Mouse (Mus musculus): ENCODE measurements around the gene Cacnb3. TPM values are rescaled to one million over a fixed set of nuclear protein-coding genes. Genes with fewer than 3 reads are reported as not detected.

Gene Cacnb3
- polyA plus RNA-seq, 1 experiment from 2014 or later, result 3.8 TPM

- no peak for ATAC-seq
- H3K4me1 ChIP-seq, result peaks cover 50% of the 10 kb centered on the region
- 9% methylated on average over 12 of the region's 12 CpGs for whole genome bisulfite sequencing (ENCODE audit: insufficient replicate concordance)
Observed at GRCm38 (mm10) chr15:98610131-98610633, 20.5 kb upstream of the Cacnb3 start.

GRCm38 (mm10) chr15:98612229-98612628 is 18.4 kb upstream of the Cacnb3 start:
- ATAC-seq, result no peak

More at GRCm38 (mm10) chr15:98610131-98610633, 20.5 kb upstream of the Cacnb3 start:
- peak overlapping the region; percentile 80 for H3K4me3 ChIP-seq
- peaks cover under 1% of the 10 kb centered on the region; the same call in 1 of the 2 replicates for H3K36me3 ChIP-seq
- peak overlapping the region; percentile 99 for H3K27ac ChIP-seq
- H3K27me3 ChIP-seq (replicated peaks), result peaks cover 12% of the 10 kb centered on the region
- H3K9me3 ChIP-seq (replicated peaks), result no peaks in the 10 kb centered on the region
- peak overlapping the region; percentile 93 for H3K9ac ChIP-seq
- H3K4me2 ChIP-seq, result peak overlapping the region; percentile 99

GRCm38 (mm10) chr15:98614551-98614950 is 16.1 kb upstream of the Cacnb3 start:
- no peak overlapping the region for H3K27ac ChIP-seq
- 72% methylated on average over 9 of the region's 9 CpGs for WGBS (ENCODE audit: insufficient replicate concordance)
- peaks cover 16% of the 10 kb centered on the region for H3K4me1 ChIP-seq
- H3K9me3 ChIP-seq (replicated peaks), result no peaks in the 10 kb centered on the region
- H3K27me3 ChIP-seq (replicated peaks), result peaks cover 34% of the 10 kb centered on the region
- no peak overlapping the region for H3K4me3 ChIP-seq
- no peak overlapping the region for H3K9ac ChIP-seq
- no peaks in the 10 kb centered on the region for H3K36me3 ChIP-seq
- H3K4me2 ChIP-seq, result no peak overlapping the region
- no peak for ATAC-seq

More at GRCm38 (mm10) chr15:98612229-98612628, 18.4 kb upstream of the Cacnb3 start:
- Histone ChIP-seq H3K4me1 (peaks cover 34% of the 10 kb centered on the region), H3K4me2 (no peak overlapping the region), H3K9me3 (replicated peaks) (no peaks in the 10 kb centered on the region), H3K27ac (no peak overlapping the region), H3K4me3 (no peak overlapping the region), H3K9ac (no peak overlapping the region), H3K36me3 (no peaks in the 10 kb centered on the region), H3K27me3 (replicated peaks) (peaks cover 21% of the 10 kb centered on the region)
- WGBS (ENCODE audit: insufficient replicate concordance), result 84% methylated on average over 3 of the region's 3 CpGs

GRCm38 (mm10) chr15:98614971-98615370 is 15.7 kb upstream of the Cacnb3 start:
- no peak overlapping the region for H3K27ac ChIP-seq
- no peaks in the 10 kb centered on the region for H3K36me3 ChIP-seq
- WGBS (ENCODE audit: insufficient replicate concordance), result 69% methylated on average over 6 of the region's 6 CpGs
- no peak overlapping the region for H3K9ac ChIP-seq
- no peak overlapping the region for H3K4me3 ChIP-seq
- H3K4me2 ChIP-seq, result no peak overlapping the region
- H3K27me3 ChIP-seq (replicated peaks), result peaks cover 34% of the 10 kb centered on the region
- H3K9me3 ChIP-seq (replicated peaks), result no peaks in the 10 kb centered on the region
- ATAC-seq, result no peak
- H3K4me1 ChIP-seq, result peaks cover 12% of the 10 kb centered on the region

- Histone ChIP-seq H3K4me3 (no peak overlapping the region), H3K4me1 (peaks cover 6% of the 10 kb centered on the region; the same call in 1 of the 2 replicates), H3K27me3 (replicated peaks) (peaks cover 37% of the 10 kb centered on the region), H3K9me3 (replicated peaks) (no peaks in the 10 kb centered on the region), H3K36me3 (no peaks in the 10 kb centered on the region), H3K4me2 (no peak overlapping the region), H3K27ac (no peak overlapping the region), H3K9ac (no peak overlapping the region)
- no peak for ATAC-seq
- WGBS (ENCODE audit: insufficient replicate concordance), result 63% methylated on average over 6 of the region's 6 CpGs
Observed at GRCm38 (mm10) chr15:98615751-98616150, 14.9 kb upstream of the Cacnb3 start.

- H3K27me3 ChIP-seq (replicated peaks), result peaks cover 44% of the 10 kb centered on the region
- H3K4me2 ChIP-seq, result peak overlapping the region; percentile 49
- no peaks in the 10 kb centered on the region for H3K9me3 ChIP-seq (replicated peaks)
- H3K4me3 ChIP-seq, result no peak overlapping the region
- WGBS (ENCODE audit: insufficient replicate concordance), result 46% methylated on average over 20 of the region's 20 CpGs
- peak; percentile 33; the same call in 1 of the 2 replicates for ATAC-seq
- no peak overlapping the region for H3K9ac ChIP-seq
- H3K4me1 ChIP-seq, result peaks cover 6% of the 10 kb centered on the region; the same call in 1 of the 2 replicates
- no peak overlapping the region for H3K27ac ChIP-seq
- no peaks in the 10 kb centered on the region for H3K36me3 ChIP-seq
Observed at GRCm38 (mm10) chr15:98616362-98617175, 14.1 kb upstream of the Cacnb3 start.

- no peaks in the 10 kb centered on the region for H3K9me3 ChIP-seq (replicated peaks)
- ATAC-seq, result peak; percentile 38; the same call in 1 of the 2 replicates
- no peak overlapping the region for H3K27ac ChIP-seq
- no peaks in the 10 kb centered on the region for H3K36me3 ChIP-seq
- H3K4me2 ChIP-seq, result peak overlapping the region; percentile 49
- peaks cover 6% of the 10 kb centered on the region; the same call in 1 of the 2 replicates for H3K4me1 ChIP-seq
- H3K4me3 ChIP-seq, result no peak overlapping the region
- peaks cover 48% of the 10 kb centered on the region for H3K27me3 ChIP-seq (replicated peaks)
- H3K9ac ChIP-seq, result no peak overlapping the region
- WGBS (ENCODE audit: insufficient replicate concordance), result 2% methylated on average over 12 of the region's 12 CpGs
Observed at GRCm38 (mm10) chr15:98617176-98617537, 13.5 kb upstream of the Cacnb3 start.

- 9% methylated on average over 7 of the region's 7 CpGs for WGBS (ENCODE audit: insufficient replicate concordance)
Observed at GRCm38 (mm10) chr15:98622199-98622598, 8.4 kb upstream of the Cacnb3 start.

GRCm38 (mm10) chr15:98622721-98623120 is 7.9 kb upstream of the Cacnb3 start:
- Histone ChIP-seq H3K36me3 (no peaks in the 10 kb centered on the region), H3K27me3 (replicated peaks) (peaks cover 91% of the 10 kb centered on the region), H3K9ac (no peak overlapping the region), H3K4me3 (no peak overlapping the region), H3K27ac (no peak overlapping the region), H3K4me2 (no peak overlapping the region), H3K4me1 (no peaks in the 10 kb centered on the region), H3K9me3 (replicated peaks) (0 out of 2 replicates have a peak, but pooled peaks cover 4% of the 10 kb centered on the region)
- 24% methylated on average over 6 of the region's 6 CpGs for WGBS (ENCODE audit: insufficient replicate concordance)
- no peak for ATAC-seq

More at GRCm38 (mm10) chr15:98622199-98622598, 8.4 kb upstream of the Cacnb3 start:
- Histone ChIP-seq H3K27me3 (replicated peaks) (peaks cover 85% of the 10 kb centered on the region), H3K27ac (no peak overlapping the region), H3K9me3 (replicated peaks) (0 out of 2 replicates have a peak, but pooled peaks cover 4% of the 10 kb centered on the region), H3K4me3 (no peak overlapping the region), H3K4me1 (0 out of 2 replicates have a peak, but pooled peaks cover 3% of the 10 kb centered on the region), H3K4me2 (no peak overlapping the region), H3K9ac (no peak overlapping the region), H3K36me3 (no peaks in the 10 kb centered on the region)
- no peak for ATAC-seq

- Histone ChIP-seq H3K9me3 (replicated peaks) (0 out of 2 replicates have a peak, but pooled peaks cover 4% of the 10 kb centered on the region), H3K27ac (no peak overlapping the region), H3K4me3 (no peak overlapping the region), H3K4me1 (0 out of 2 replicates have a peak, but pooled peaks cover 2% of the 10 kb centered on the region), H3K9ac (no peak overlapping the region), H3K27me3 (replicated peaks) (peaks cover 93% of the 10 kb centered on the region), H3K4me2 (no peak overlapping the region), H3K36me3 (no peaks in the 10 kb centered on the region)
- no peak; the same call in 1 of the 2 replicates for ATAC-seq
- WGBS (ENCODE audit: insufficient replicate concordance), result 36% methylated on average over 5 of the region's 5 CpGs
Observed at GRCm38 (mm10) chr15:98623361-98623821, 7.2 kb upstream of the Cacnb3 start.

- WGBS (ENCODE audit: insufficient replicate concordance), result 21% methylated on average over 8 of the region's 8 CpGs
- H3K4me2 ChIP-seq, result no peak overlapping the region
- H3K27me3 ChIP-seq (replicated peaks), result peaks cover 94% of the 10 kb centered on the region
- 0 out of 2 replicates have a peak, but pooled peaks cover 4% of the 10 kb centered on the region for H3K9me3 ChIP-seq (replicated peaks)
- no peak overlapping the region for H3K27ac ChIP-seq
- H3K36me3 ChIP-seq, result no peaks in the 10 kb centered on the region
- H3K4me3 ChIP-seq, result no peak overlapping the region
- ATAC-seq, result no peak
- H3K9ac ChIP-seq, result no peak overlapping the region
- H3K4me1 ChIP-seq, result 0 out of 2 replicates have a peak, but pooled peaks cover 12% of the 10 kb centered on the region
Observed at GRCm38 (mm10) chr15:98626078-98626477, 4.6 kb upstream of the Cacnb3 start.
